24 mouse cellular contexts compared by ENCODE assay signal in genomic region chr2:5477525-5477924, GRCm38 (mm10).
"Had no signal": no experiment of that assay in that cellular context is flagged by ENCODE, and none has a peak within 500 bp of the region (broad histone marks: within the 10 kb centered on the region; RNA-seq: fewer than 3 reads in every experiment).

No protein-coding gene starts in this region.

- ATAC-seq: hindbrain, postnatal 0 days; intestine, embryonic 16.5 days; liver, embryonic 12.5 days had no signal

- H3K4me2 ChIP-seq: heart, embryonic 12.5 days; hindbrain, embryonic 13.5 days; hindbrain, embryonic 15.5 days; kidney, embryonic 15.5 days; limb, embryonic 13.5 days; limb, embryonic 15.5 days; liver, embryonic 12.5 days had no signal

- H3K27me3 ChIP-seq: heart, embryonic 12.5 days; hindbrain, embryonic 13.5 days; hindbrain, embryonic 15.5 days; kidney, embryonic 15.5 days; limb, embryonic 13.5 days; limb, embryonic 15.5 days; liver, embryonic 12.5 days had no signal

- DNase-seq: gastrocnemius, postnatal 14 days; gastrocnemius, postnatal 36 days; heart, adult 18-20 months; heart, postnatal 10 days; heart, postnatal 36 days; kidney, adult 11 months; kidney, adult 2 months; kidney, adult 9 months; kidney, postnatal 14 days; layer of hippocampus, adult 9-11 months; layer of hippocampus, postnatal 36 days; left cerebral cortex, postnatal 4 days had no signal

- H3K4me3 ChIP-seq: heart, embryonic 10.5 days; heart, embryonic 12.5 days; hindbrain, embryonic 13.5 days; hindbrain, embryonic 15.5 days; kidney, embryonic 15.5 days; limb, embryonic 13.5 days; limb, embryonic 15.5 days; liver, embryonic 12.5 days had no signal

- H3K27ac ChIP-seq: heart, embryonic 10.5 days; hindbrain, embryonic 13.5 days; hindbrain, embryonic 15.5 days; hindbrain, postnatal 0 days; kidney, embryonic 15.5 days; kidney, postnatal 0 days; limb, embryonic 13.5 days; limb, embryonic 15.5 days; liver, embryonic 12.5 days; liver, embryonic 14.5 days had no signal

- H3K9ac ChIP-seq: heart, embryonic 12.5 days; hindbrain, embryonic 13.5 days; hindbrain, embryonic 15.5 days; kidney, embryonic 15.5 days; limb, embryonic 13.5 days; limb, embryonic 15.5 days; liver, embryonic 12.5 days; liver, embryonic 14.5 days had no signal

- H3K36me3 ChIP-seq: heart, embryonic 10.5 days; heart, embryonic 12.5 days; hindbrain, embryonic 13.5 days; hindbrain, embryonic 15.5 days; kidney, embryonic 15.5 days; limb, embryonic 13.5 days; limb, embryonic 15.5 days; liver, embryonic 12.5 days had no signal

- H3K4me1 ChIP-seq: heart, embryonic 10.5 days; heart, embryonic 12.5 days; hindbrain, embryonic 13.5 days; hindbrain, embryonic 15.5 days; kidney, embryonic 15.5 days; limb, embryonic 13.5 days; limb, embryonic 15.5 days; liver, embryonic 12.5 days had no signal

- H3K9me3 ChIP-seq: heart, embryonic 10.5 days; heart, embryonic 12.5 days; hindbrain, embryonic 13.5 days; hindbrain, embryonic 15.5 days; kidney, embryonic 15.5 days; limb, embryonic 13.5 days; limb, embryonic 15.5 days; liver, embryonic 12.5 days had no signal
